Mouse (Mus musculus): ENCODE measurements around the gene Rpf1.

- no peak for TF ChIP-seq CTCF (IDR thresholded peaks at IDR 0.05; ENCODE audit: borderline replicate concordance, insufficient read depth, low read length)
- no peak for TF ChIP-seq POLR2A (IDR thresholded peaks at IDR 0.05; ENCODE audit: low read depth, low read length)
Observed at GRCm38 (mm10) chr3:146557507-146557906, 36.3 kb upstream of the Rpf1 start.
